Mouse (Mus musculus): ENCODE measurements around the gene Sytl1.

- TF ChIP-seq CTCF (IDR thresholded peaks at IDR 0.05; ENCODE audit: insufficient read depth, low read depth, low read length) (no peak), POLR2A (IDR thresholded peaks at IDR 0.05; ENCODE audit: insufficient read depth, low read depth, low read length) (no peak)
Measured at GRCm38 (mm10) chr4:133282656-133283055, 19.7 kb upstream of the Sytl1 start.

Measured in olfactory bulb, adult 2 months (tissue).